Mouse (Mus musculus) heart, postnatal 10 days (tissue): Measurements from ENCODE around the gene Vsig2. TPM values are rescaled to one million over a fixed set of nuclear protein-coding genes. Genes with fewer than 3 reads are reported as not detected.

Experiments
- DNase-seq, 2 experiments: peaks; one replicate each; pipeline ENCODE4 v3.0.0; 2021
- intact Hi-C: fragments of 180-260 bp; cut with DNase I; formaldehyde crosslinking; loops from one replicate; pipeline ENCODE4 v1.15.1; 2025
- total RNA-seq, 2 experiments: library from RNA; stranded (reverse); gene quantifications; 2 replicates each; pipeline ENCODE4 v1.2.3; 2021

Vsig2 gene
- total RNA-seq, 2 experiments from 2014 or later: 5.6 to 10.4 TPM

GRCm38 (mm10) chr9:37554838-37555748, 16.0 kb downstream of the Vsig2 start, which contains the start of gene Siae:
Gene Siae (plus strand): TSS chr9:37555698.
- intact Hi-C loops: loop anchor here (5.0 kb wide), 1 partner anchor 57 kb away; the partner anchor contains the start of gene Spa17
- no peak for DNase-seq

GRCm38 (mm10) chr9:37556366-37556765, 17.3 kb downstream of the Vsig2 start:
- no peak for DNase-seq
- intact Hi-C loops: no loop called here

DNA sequence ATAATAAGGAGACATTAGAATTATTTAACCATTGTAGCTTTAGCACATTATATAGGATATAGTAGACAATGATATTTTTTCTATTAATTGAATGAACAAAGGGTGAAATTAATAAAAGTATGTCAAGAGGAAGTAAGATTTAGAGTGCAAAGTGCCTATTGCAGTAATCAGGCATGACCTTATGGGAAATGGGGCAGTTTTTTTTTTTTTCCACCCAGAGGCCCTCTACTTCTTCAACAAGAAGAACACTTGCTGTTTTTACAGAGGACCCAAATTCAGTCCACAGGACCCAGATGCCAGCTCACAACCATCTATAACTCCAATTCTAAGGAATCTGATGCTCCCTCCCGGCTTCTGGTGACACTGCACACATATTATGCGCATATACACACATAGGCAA, 21.6 kb downstream of the Vsig2 start:
- DNase-seq: no peak
- intact Hi-C loops: no loop called here

DNA sequence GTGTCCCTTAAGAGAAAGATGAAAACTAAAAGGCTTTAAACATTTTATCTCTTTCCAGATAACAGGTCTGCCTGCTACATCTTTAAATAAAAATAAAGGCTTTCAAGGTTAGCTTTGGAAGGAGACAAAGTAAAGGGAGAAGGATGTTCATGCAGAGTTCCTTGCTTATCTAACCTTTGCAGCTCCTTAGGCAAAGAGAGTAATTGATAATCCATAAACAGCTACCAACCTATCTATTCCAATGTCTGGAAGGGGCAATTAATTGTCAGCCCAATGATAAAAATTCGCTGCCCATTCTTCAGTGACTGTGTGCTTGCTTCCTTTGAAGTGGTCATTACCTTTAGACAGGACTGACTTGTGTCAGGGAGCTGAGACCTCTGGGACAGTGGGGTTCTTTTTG, 24.8 kb downstream of the Vsig2 start:
- DNase-seq: no peak
- intact Hi-C loops: no loop called here

GRCm38 (mm10) chr9:37567019-37567418, 28.0 kb downstream of the Vsig2 start:
- intact Hi-C loops: loop anchor here (5.0 kb wide), 1 partner anchor 45 kb away; the partner anchor contains the start of gene Spa17

DNA sequence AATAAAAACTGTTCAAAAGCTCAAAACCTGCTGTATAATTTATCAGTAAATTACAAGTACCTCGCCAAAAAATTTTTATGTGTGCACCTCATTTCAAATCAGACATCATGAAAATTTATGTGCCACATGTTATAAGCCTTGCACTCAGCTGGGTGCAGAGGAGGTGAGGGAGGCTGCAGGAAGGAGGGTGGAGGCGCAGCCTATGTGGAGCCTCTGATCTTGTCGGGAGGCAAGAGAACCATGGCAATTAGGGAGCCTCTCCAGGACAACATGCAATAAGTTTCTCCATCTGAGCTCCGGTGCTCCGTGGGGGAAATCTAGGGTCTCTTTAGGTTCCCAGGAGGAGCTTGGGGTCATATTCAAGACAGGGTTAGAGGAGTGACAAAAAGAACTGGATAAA, 28.4 kb downstream of the Vsig2 start:
- intact Hi-C loops: loop anchor here (5.0 kb wide), 1 partner anchor 45 kb away; the partner anchor contains the start of gene Spa17
- no peak for DNase-seq

More at GRCm38 (mm10) chr9:37567019-37567418, 28.0 kb downstream of the Vsig2 start:
- DNase-seq: no peak

DNA sequence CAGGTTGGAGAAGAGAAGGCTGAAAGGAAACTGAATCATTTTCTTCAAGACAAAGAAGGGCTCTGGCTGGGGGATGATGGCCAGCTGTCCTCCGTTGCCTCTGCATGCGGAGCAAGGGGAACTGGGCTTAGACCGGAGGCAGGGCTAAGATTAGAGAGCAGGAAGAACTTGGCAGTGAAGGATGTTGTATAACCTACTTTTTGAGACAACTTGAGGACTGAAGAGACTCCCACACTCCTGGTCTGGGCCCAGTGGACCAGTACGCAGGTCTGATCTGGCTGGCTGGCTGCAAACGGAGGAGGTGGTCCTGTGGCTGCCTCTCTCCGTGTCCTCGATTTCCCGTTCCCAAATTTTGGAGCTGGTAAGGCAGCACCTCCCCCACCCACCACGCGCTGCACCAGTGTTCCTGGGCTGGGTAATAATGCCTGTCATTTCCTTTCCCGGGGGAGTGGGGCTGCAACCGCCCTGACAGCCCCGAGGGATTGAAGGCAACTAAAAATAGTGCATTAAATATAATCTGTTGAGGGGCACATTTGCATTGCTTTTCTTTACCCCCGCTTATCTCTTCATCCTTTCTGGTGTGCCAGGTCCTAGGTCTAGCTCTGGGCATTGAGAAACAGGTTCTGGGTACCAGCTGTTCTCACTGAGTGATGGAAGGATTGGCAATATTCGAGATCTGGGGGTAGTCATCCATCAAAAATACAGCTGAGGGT, 29.0 kb downstream of the Vsig2 start:
- peak; percentile 53 to 59 for DNase-seq
- intact Hi-C loops: loop anchor here (5.0 kb wide), 1 partner anchor 44 kb away; the partner anchor contains the start of gene Spa17

GRCm38 (mm10) chr9:37568605-37569214, 29.7 kb downstream of the Vsig2 start:
- intact Hi-C loops: loop anchor here (5.0 kb wide), 1 partner anchor 44 kb away; the partner anchor contains the start of gene Spa17
- DNase-seq: peak in 1 of 2 experiments; percentile 25

DNA sequence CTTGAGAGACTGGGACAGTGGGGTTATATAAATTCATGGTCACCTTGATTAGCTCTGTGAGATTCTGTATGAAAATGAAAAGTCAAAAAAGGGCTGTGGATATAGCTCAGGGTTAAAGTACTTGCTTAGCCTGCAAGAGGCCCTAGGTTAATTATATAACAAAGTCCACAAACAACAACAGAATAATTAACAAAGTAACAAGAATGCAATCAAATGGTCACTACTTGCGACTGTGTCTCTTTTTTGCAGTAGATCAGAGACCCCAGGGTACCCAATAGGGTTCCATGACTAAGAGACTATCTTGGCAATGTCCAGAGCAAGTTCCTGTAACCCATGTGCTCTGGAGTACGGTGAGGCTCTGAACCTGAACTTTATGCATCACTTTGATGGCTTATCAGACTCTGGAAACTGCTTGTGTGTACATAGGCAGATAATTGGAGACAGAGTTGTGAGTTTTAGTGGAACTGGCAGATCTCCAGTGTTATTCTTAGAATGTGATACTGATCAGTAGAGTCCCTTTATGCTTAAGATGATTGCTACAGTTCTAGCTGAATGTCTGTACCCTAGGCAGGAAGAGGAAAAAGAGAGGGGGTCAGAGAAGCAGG, 30.3 kb downstream of the Vsig2 start:
- intact Hi-C loops: loop anchor here (5.0 kb wide), 1 partner anchor 43 kb away; the partner anchor contains the start of gene Spa17
- no peak for DNase-seq

- DNase-seq: no peak
- intact Hi-C loops: no loop called here
These were observed 33.3 kb downstream of the Vsig2 start for GRCm38 (mm10) chr9:37572204-37572876.

DNA sequence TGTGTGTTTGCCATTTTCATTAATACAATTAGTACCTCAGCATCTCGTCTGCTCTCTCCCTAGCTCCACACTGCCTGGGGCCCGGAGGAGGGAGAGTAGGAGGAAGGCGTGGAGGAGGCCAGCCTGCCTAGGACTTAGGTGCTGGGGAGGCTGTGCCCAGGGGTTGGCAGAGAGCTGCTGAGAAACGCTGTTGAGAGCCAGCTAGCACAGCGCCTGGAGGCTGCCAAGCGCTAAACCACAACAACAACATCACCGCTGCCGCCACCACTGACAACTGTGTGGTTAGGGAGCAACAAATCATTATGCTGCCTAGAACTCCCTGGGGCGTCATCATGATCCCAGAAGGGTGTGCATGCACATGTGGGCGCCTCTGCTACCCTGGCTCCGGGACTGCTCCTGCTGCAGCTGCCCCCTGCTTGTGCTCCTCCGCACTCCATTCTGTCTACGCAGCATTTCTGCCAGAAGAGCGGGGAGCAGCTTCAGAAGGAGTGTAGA, 37.4 kb downstream of the Vsig2 start:
- DNase-seq: no peak
- intact Hi-C loops: no loop called here

DNA sequence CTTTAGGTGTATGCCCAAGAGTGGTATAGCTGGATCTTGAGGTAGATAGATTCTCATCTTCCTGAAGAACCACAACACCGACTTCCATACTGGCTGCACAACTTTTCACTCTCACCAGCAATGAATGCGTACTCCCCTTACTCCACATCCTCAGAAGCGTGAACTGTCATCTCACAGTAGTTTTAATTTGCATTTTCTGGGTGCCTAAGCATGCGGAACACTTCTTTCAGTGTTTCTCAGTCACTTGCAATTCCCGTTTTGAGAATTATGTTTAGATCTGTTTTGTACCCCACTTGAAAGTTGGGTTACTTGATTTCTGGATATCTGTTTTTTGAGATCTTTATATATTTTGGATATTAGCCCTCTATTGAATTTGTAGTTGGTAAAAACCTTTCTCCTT, 44.5 kb downstream of the Vsig2 start:
- intact Hi-C loops: no loop called here
- DNase-seq: no peak

DNA sequence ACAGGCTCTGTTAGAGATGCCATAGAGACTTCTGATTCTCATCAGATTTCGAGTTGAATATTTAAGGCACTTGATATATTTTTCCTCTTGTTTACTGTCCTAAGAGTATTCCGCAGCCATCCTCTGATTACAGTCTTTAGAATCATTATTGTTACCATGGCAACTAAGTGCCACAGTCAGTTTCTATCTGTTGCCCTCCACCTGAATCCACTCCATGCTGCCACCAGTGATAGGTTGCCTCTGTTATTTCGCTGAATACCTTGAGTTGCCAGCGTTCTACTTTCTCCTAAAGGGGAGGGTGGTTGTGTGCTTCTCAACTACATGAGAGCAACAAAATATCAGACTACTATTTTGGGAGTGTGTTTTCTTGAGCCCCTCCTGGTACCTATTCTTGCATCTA, 47.7 kb downstream of the Vsig2 start:
- intact Hi-C loops: no loop called here

DNA sequence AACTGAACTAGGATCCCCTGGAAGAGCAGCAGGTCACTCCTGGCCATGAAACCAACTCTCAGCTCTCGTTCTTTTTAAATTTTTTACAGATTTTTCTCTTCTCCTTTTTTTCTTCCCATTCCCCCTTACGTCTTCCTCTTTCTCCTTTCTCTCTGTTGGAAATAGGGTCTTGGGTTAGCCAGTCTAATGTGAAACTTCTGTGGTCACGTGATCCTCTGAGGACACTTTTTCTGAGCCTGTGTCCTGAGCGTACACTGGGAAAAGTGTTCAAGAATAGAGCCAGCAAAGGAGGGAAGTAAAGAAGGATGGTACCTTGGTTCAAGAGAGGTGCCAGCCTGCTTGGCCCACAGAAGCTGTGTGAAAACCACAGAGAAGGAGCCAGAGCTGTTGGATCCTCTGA, 51.3 kb downstream of the Vsig2 start:
- intact Hi-C loops: no loop called here

More for the DNA sequence above, 47.7 kb downstream of the Vsig2 start:
- DNase-seq: no peak

GRCm38 (mm10) chr9:37592025-37592424, 53.0 kb downstream of the Vsig2 start:
- no peak for DNase-seq
- intact Hi-C loops: no loop called here

More for the DNA sequence above, 51.3 kb downstream of the Vsig2 start:
- DNase-seq: no peak

DNA sequence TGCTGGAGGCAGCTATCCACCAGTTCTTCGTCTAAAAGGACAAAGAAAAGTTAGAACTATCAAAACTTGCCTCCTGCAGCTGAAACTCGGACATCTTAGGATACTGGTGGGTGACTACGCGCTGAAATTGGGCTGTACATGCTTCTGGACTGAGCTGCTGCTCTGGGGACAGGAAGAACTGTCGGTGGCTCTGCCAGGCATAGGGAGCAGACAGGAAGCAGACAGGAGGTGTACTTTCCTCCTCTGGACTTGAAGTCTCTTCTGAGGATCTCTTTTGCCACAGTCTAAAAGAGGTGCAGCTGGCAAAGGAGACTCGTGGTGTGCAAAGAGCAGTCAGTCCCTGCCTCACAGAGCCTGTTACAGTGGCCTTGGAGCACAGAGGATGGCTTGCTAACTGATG, 53.6 kb downstream of the Vsig2 start:
- intact Hi-C loops: no loop called here
- DNase-seq: no peak

DNA sequence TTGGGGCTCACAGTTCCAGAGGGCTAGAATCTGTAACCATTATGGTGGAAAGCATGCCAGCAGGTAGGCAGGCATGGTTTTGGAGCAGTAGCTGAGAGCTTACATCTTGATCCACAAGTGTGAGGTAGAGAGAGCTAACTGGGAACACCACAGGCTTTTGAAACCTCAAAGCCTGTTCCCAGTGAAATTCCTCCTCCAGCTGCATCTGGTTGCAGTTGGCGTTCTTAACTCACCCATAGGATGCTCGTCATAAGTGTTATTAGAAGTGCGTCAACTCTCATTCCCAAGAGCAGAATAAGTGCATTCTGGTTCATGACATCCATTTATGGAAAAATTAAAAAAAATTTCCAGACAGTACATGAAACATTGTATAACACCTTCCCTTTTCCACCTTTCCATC, 54.6 kb downstream of the Vsig2 start:
- no peak for DNase-seq
- intact Hi-C loops: no loop called here
